Mouse (Mus musculus) testis, adult 2 months (tissue): ENCODE data around the gene Ttc12.

Source experiments
- CTCF ChIP-seq: fragments of 200-500 bp; IDR thresholded peaks from 2 replicates; pipeline ENCODE4 v1.5.1; 2012; ENCODE audit warnings: low read depth, mild to moderate bottlenecking, inconsistent platforms, low read length, moderate library complexity; ENCODE audit not compliant: control insufficient read depth, insufficient read depth, insufficient replicate concordance
- POLR2A ChIP-seq: fragments of 200-500 bp; IDR thresholded peaks from 2 replicates; pipeline ENCODE4 v1.6.1; 2012; ENCODE audit warnings: low read depth, mild to moderate bottlenecking, inconsistent platforms, low read length, moderate library complexity; ENCODE audit not compliant: control insufficient read depth

- TF ChIP-seq POLR2A (no peak), CTCF (no peak)
Measured at GRCm38 (mm10) chr9:49450491-49450890, 35.5 kb downstream of the Ttc12 start.
